Mouse (Mus musculus): Measurements from ENCODE around the gene Rps7. TPM values are rescaled to one million over a fixed set of nuclear protein-coding genes. Genes with fewer than 3 reads are reported as not detected.

Gene Rps7
- total RNA-seq (2017), result 1,783 and 2,010 TPM in 2 replicates

GRCm38 (mm10) chr12:28635535-28636476, at the start of gene Rps7:
TSS of gene Rps7 (minus strand) at chr12:28635953.
- ATAC-seq (ENCODE audit: extremely low read depth, insufficient number of reproducible peaks, low FRiP score, poor library complexity, severe bottlenecking), result peak; percentile 97

DNA sequence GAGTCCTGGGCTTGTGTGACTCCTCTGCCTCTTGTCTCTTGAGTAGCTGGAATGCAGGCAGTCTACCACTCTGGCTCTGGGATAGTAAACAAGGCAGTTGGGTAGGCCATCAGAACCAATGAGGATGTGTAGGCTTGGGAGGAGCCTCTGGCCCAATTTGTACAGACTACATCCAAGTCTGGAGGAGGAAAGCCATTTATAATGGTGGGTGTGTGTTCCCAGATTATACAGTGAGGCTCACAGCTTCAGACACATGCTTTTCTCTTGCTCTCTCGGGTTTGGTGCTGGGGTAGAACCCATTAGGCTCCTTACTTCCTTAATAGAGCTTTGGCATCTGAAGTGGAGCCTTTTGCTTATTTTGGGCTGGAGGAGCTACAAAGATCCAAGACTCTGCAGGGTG, 48.9 kb upstream of the Rps7 start:
- no peak for ATAC-seq (ENCODE audit: extremely low read depth, insufficient number of reproducible peaks, low FRiP score, poor library complexity, severe bottlenecking)

- ATAC-seq (ENCODE audit: extremely low read depth, insufficient number of reproducible peaks, low FRiP score, poor library complexity, severe bottlenecking), result no peak
These were observed 40.1 kb upstream of the Rps7 start for GRCm38 (mm10) chr12:28675925-28676209.

GRCm38 (mm10) chr12:28675121-28675924, 39.6 kb upstream of the Rps7 start, which contains the start of gene Adi1:
TSS of gene Adi1 (plus strand) at chr12:28675231.
- peak; percentile 86 for ATAC-seq (ENCODE audit: extremely low read depth, insufficient number of reproducible peaks, low FRiP score, poor library complexity, severe bottlenecking)

GRCm38 (mm10) chr12:28674038-28674720, 38.4 kb upstream of the Rps7 start:
- ATAC-seq (ENCODE audit: extremely low read depth, insufficient number of reproducible peaks, low FRiP score, poor library complexity, severe bottlenecking), result no peak

DNA sequence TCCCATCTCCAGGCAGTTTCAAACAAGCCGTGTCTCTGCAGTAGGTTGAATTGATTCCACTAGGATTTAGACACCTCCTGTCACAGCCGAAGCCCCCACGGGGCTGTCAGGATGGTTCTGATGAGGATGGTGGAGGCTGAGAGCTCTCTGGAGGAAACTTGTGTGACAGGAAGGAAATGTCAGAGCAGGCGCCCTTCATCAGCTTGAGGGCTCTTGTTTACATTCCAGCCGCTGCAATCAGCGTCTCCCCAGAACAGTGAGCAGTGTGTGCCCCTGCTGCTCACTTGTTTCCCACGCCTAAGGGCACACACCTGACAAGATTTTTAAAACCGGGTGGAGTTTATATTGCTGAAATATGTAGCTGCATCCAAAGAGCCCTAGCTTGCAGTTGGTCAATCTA, 31.5 kb upstream of the Rps7 start:
- ATAC-seq (ENCODE audit: extremely low read depth, insufficient number of reproducible peaks, low FRiP score, poor library complexity, severe bottlenecking), result no peak

DNA sequence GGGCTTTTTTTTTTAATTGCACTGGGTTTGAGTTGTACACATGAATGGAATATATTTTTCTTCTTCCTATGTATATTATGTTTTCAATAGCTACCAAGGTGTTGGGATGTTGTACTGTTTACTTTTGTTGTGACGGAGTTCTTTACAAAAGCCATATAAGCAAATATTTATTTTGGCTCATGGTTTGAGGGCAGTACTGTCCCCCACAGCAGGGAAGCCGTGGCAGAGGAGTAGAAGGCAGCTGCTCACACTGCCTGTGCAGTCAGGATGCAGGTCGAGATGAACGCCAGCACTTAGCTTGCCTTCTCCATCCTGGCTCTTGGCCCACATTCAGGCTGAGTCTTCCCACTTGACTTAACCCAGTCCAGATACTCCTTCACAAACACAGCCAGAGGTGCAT, 31.0 kb upstream of the Rps7 start:
- no peak for ATAC-seq (ENCODE audit: extremely low read depth, insufficient number of reproducible peaks, low FRiP score, poor library complexity, severe bottlenecking)

DNA sequence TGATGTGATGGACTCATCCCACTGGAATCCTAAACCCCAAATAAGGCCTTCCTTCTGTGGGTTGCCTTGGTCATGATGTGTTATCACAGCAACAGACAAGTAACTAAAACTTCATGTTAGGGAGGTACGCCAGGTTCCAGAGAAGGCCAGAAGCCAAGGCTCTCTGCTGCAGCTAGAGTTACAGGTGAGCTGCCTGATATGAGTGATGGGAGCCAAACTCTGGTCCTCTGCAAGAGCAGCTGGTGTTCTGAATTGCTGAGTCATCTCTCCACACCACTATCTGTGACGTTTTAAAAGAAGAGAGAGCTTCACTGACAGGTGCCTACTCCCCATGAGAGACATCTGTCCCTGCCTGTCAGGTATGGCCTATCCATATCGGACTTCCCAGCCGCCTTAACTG, 26.9 kb upstream of the Rps7 start:
- ATAC-seq (ENCODE audit: extremely low read depth, insufficient number of reproducible peaks, low FRiP score, poor library complexity, severe bottlenecking), result no peak

DNA sequence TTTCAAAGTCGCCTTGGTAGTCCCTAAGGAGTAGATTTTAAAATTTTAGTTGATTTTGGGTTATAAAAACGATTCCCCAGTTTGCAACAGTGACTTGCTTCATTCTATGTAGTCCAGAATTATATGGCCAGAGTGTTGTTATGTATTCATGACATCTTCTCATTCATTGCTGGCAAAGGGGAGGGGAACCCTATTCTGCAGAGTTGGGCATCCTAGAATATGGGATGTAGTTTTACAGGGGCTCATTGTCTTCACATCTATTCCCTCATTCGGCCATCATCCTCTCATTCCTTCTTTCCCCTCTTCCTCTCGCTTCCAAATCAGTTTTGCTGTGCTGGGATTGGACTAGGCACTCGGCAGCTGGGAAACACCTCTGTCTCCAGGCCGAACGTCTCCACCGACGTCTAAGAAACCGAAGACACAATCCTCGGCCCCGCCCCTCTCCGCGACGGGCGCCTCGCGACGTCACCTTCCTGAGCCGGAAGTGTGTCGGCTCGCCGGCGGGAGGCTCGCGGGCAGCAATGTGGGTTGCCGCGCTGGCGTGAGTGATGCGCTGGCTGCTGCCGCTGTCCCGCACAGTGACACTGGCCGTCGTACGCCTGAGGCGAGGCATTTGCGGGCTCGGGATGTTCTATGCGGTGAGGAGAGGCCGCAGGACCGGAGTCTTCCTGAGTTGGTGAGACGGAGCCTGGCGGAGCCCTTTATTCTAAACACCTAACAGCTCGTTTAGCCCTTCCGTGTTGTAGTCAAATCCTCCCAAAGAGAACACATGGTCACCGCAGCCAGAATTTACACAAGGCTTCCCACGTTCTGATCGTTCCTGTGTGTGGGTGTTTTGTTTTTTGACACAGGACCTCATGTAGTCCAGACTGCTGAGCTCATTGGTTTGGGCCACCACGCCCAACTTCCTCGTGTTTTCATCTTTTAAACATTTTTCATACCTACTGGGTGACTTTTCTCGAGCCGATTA, 13.7 kb upstream of the Rps7 start, which contains the start of gene Rnaseh1:
Gene Rnaseh1 (plus strand): TSS at position 462 of the 970 bp plus-strand sequence.
- peak; percentile 94 for ATAC-seq (ENCODE audit: extremely low read depth, insufficient number of reproducible peaks, low FRiP score, poor library complexity, severe bottlenecking)

GRCm38 (mm10) chr12:28638778-28639177, 3.0 kb upstream of the Rps7 start:
- ATAC-seq (ENCODE audit: extremely low read depth, insufficient number of reproducible peaks, low FRiP score, poor library complexity, severe bottlenecking), result no peak

DNA sequence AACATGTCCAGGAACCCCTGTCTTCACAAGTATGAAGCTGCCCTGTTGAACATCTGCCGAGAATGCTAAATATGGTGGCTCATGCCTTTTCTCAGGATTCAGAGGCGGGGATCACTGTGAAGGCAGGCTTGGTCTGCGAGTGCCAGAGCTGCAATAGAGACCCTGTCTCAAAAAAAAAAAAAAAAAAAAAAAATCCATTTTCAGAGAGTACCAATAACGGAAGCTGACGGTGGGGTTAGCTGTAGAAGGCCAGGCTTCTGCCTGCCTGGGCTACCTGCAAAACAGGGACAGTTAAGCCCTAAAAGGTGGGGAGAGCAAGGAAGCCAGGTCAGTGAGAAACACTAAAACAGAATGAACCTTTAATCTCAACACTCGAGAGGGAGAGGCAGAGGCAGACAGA, 790 bp upstream of the Rps7 start:
- no peak for ATAC-seq (ENCODE audit: extremely low read depth, insufficient number of reproducible peaks, low FRiP score, poor library complexity, severe bottlenecking)

DNA sequence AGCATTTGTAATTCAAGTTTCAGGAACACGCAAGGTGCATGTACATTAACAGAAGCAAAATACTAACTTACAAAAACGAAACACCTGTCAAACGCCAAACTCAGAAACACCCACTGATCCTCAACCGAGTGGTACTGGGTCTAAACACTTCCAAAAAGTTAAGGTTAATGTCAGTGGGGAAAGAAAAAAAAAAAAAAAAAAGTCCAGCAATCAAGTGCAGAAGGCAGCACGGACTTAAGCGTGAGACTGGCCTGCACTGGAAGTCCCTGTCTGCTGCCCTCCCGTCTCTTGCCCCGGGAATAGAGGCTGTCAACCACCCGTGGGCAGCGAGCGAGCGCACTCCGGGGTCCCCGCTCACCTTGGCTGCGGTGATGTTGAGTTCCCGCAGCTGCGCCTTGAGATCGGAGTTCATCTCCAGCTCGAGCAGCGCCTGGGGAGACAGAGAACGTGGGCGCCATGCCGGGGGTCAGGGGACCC, 657 bp downstream of the Rps7 start:
- no peak for ATAC-seq (ENCODE audit: extremely low read depth, insufficient number of reproducible peaks, low FRiP score, poor library complexity, severe bottlenecking)

GRCm38 (mm10) chr12:28628436-28628835, 7.3 kb downstream of the Rps7 start:
- no peak for ATAC-seq (ENCODE audit: extremely low read depth, insufficient number of reproducible peaks, low FRiP score, poor library complexity, severe bottlenecking)

DNA sequence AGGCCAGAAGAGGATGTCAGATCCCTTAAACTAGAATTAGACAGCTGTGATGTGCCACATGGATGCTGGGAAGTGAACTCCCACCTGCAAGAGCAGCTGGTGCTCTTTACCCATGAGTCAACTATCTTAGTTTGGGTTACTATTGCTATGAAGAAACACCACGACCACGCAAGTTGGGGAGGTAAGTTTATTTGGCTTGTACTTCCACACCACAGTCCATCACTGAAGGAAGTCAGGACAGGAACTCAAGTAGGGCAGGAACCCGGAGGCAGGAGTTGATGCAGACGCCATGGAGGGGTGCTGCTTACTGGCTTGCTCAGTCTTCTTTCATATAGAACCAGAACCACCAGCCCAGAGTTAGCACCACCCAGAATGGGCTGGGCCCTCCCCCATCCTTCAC, 8.7 kb downstream of the Rps7 start:
- ATAC-seq (ENCODE audit: extremely low read depth, insufficient number of reproducible peaks, low FRiP score, poor library complexity, severe bottlenecking), result no peak

GRCm38 (mm10) chr12:28625407-28625806, 10.3 kb downstream of the Rps7 start:
- no peak for ATAC-seq (ENCODE audit: extremely low read depth, insufficient number of reproducible peaks, low FRiP score, poor library complexity, severe bottlenecking)

DNA sequence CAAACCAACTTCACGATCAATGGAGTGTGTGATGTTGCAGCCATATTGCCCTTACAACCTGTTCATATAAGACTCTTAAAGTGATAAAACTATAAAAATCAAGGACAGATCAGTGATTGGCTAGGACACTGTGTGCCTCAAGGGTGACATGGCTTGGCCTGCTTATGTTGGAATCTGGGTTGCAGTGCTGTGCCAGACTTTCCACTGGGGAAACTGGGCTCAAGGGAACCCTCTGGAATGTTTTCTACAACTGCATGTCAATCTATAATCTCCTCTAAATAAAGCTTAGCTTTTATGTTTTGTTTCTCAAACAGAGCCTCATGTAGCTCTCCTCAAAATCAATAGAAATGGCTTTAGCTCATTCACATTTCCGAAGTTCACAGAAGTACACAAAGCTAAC, 11.5 kb downstream of the Rps7 start:
- ATAC-seq (ENCODE audit: extremely low read depth, insufficient number of reproducible peaks, low FRiP score, poor library complexity, severe bottlenecking), result no peak

DNA sequence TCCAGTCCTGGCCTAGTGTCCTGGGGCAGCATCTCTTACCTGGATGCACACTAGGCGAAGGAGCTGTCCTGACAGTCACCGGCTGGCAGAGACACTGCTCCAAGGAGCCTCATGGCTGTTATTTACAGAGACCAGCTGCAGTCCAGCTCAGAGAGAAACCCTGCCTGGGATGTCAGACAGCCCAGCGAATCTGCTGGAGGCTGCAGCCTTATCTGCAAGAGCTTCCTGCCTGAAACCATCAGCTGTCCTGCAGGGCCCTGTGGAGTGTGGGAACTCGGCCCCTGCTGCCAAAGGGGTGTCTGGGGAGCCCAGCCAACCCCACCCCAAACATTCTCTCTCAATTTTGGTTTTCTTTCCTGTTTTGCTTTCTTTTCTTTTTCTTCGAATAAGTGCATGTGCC, 12.6 kb downstream of the Rps7 start, which contains the start of gene Colec11:
Gene Colec11 (minus strand): TSS at position 183 of the 400 bp plus-strand sequence.
- ATAC-seq (ENCODE audit: extremely low read depth, insufficient number of reproducible peaks, low FRiP score, poor library complexity, severe bottlenecking), result no peak

- no peak for ATAC-seq (ENCODE audit: extremely low read depth, insufficient number of reproducible peaks, low FRiP score, poor library complexity, severe bottlenecking)
These were observed 13.1 kb downstream of the Rps7 start for GRCm38 (mm10) chr12:28622641-28623040.

All from neutrophil, adult 5-6 weeks (primary cell).